Mouse (Mus musculus) neural tube, embryonic 13.5 days (tissue): ENCODE results near the gene Runx1. TPM values are rescaled to one million over a fixed set of nuclear protein-coding genes. Genes with fewer than 3 reads are reported as not detected.

ENCODE experiments used
- ATAC-seq: fragments of 200-750 bp; cut with Nextera tagmentation; 2 replicates; pipeline ENCODE4 v1.8.0; 2017; ENCODE audit warnings: low read depth, mild to moderate bottlenecking, moderate TSS enrichment, moderate library complexity
- H3K27ac ChIP-seq: fragments of 300-500 bp; sonication (generic); replicated peaks from 2 replicates; pipeline ENCODE4 v1.5.1; 2015; ENCODE audit warnings: moderate library complexity, mild to moderate bottlenecking, inconsistent platforms
- H3K27me3 ChIP-seq: fragments of 300-500 bp; sonication (generic); 2 replicates; pipeline ENCODE4 v1.6.1; 2015; ENCODE audit warnings: mild to moderate bottlenecking, inconsistent platforms
- H3K36me3 ChIP-seq: fragments of 300-500 bp; sonication (generic); 2 replicates; pipeline ENCODE4 v1.6.1; 2015; ENCODE audit warnings: mild to moderate bottlenecking, inconsistent platforms
- H3K4me1 ChIP-seq: fragments of 300-500 bp; sonication (generic); replicated peaks from 2 replicates; pipeline ENCODE4 v1.6.1; 2015; ENCODE audit warnings: inconsistent platforms
- H3K4me2 ChIP-seq: fragments of 300-500 bp; sonication (generic); 2 replicates; pipeline ENCODE4 v1.6.1; 2015; ENCODE audit warnings: inconsistent platforms, mild to moderate bottlenecking, moderate library complexity
- H3K4me3 ChIP-seq: fragments of 300-500 bp; sonication (generic); 2 replicates; pipeline ENCODE4 v1.5.1; 2015; ENCODE audit warnings: mild to moderate bottlenecking, inconsistent platforms
- H3K9ac ChIP-seq: fragments of 300-500 bp; sonication (generic); 2 replicates; pipeline ENCODE4 v1.6.1; 2015; ENCODE audit warnings: moderate library complexity, mild to moderate bottlenecking, inconsistent platforms
- H3K9me3 ChIP-seq: fragments of 300-500 bp; sonication (generic); 2 replicates; pipeline ENCODE4 v1.6.1; 2016; ENCODE audit warnings: inconsistent platforms
- WGBS: fragments of 180-500 bp; shearing (Covaris S2); methylation state at CpG from one replicate; pipeline ENCODE4 v1.1.7; 2015; 5-methylcytosine and 5-hydroxymethylcytosine counted together
- polyA plus RNA-seq: library from polyadenylated mRNA; unstranded; fragments of >200 nt; fragmentation: Nextera tagmentation; extraction: Ambion mirVana; gene quantifications from 2 replicates; pipeline ENCODE4 v1.2.1, GENCODE M21; 2015

The Runx1 gene
- polyA plus RNA-seq, 1 experiment from 2014 or later: 10.3 TPM

DNA sequence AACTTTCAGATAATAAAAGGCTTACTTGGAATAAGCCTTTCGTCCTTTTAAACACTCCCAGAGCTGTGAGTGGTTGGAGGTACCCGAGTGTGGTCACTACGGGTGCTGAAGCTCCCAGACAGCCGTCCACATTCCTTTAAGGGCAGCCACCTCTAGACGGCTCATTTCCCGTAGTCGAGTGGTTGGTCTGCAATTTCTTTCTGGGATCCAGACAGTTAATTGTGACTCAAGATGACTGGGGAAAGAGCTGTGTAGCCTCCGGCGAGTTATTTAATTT, 273.9 kb downstream of the Runx1 start:
- Histone ChIP-seq H3K27me3 (no peaks in the 10 kb centered on the region), H3K9me3 (no peaks in the 10 kb centered on the region), H3K9ac (no peak overlapping the region), H3K4me2 (no peak overlapping the region), H3K4me1 (0 out of 2 replicates have a peak, but pooled peaks cover 4% of the 10 kb centered on the region), H3K27ac (no peak overlapping the region), H3K36me3 (no peaks in the 10 kb centered on the region), H3K4me3 (no peak overlapping the region)
- ATAC-seq: no peak
- 77% methylated on average over 9 of the region's 9 CpGs for WGBS
